Mouse (Mus musculus) ovary, postnatal 14 days (tissue): ENCODE results near the gene Gm6351.
"Not testable (repeated sequence)": the region's sequence is repeated elsewhere in the genome, so short reads cannot be mapped to it uniquely, and the experiment has no call there.

ENCODE experiments used
- DNase-seq: peaks from one replicate; pipeline ENCODE4 v3.0.0; 2022; ENCODE audit warnings: low spot score

Gm6351 gene

DNA sequence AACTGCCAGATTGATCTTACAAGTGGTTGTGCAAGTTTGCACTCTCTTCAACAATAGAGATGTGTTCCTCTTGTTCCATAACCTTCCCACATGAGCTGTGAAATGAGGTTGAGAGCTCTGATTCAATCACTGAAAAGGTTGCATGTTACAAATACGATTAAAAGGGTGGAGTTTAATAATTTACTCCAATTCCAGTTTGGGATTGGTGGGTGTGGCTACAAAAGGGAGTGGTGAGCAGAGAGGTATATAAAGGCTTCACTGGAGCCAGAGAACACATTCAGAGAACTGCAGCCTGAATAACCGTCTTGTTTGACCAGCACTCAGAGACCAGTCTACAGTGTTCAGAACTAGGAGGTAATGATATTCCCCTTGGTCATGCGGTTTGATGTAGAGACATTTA, at the start of gene Gm6351:
Gene Gm6351 (plus strand): TSS at position 301 of the 400 bp plus-strand sequence.
- DNase-seq: not testable (repeated sequence)

DNA sequence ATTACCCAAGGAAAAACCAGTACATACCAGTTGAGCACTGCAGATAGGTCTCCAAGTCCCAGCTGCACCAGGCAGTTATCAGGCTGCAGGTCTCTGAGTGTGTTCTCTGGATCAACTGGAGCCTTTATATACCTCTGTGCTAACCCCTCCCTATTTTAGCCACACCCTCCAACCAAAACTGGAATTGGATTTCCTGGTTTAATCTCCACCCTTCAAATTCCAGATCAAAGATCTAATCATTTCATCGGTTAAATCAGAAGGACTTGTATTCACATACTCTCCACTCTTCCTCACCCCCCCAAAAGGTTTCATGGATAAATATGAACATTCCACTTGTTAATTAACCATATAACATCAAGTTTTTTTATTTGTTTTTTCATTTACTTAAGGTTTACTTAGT, 5.7 kb upstream of the Gm6351 start, which contains the start of gene BC061212:
Gene BC061212 (minus strand): TSS at position 101 of the 400 bp plus-strand sequence.
- DNase-seq: not testable (repeated sequence)
